Mouse (Mus musculus) liver, embryonic 14.5 days (tissue): ENCODE measurements around the gene Polr2i.

Source experiments
- CTCF ChIP-seq: IDR thresholded peaks from 2 replicates; pipeline ENCODE4 v1.5.1; 2016; ENCODE audit warnings: antibody characterized with exemption, low read depth, control low read depth
- EP300 ChIP-seq: IDR thresholded peaks from 2 replicates; pipeline ENCODE4 v1.6.1; 2016; ENCODE audit warnings: antibody characterized with exemption, low read depth

DNA sequence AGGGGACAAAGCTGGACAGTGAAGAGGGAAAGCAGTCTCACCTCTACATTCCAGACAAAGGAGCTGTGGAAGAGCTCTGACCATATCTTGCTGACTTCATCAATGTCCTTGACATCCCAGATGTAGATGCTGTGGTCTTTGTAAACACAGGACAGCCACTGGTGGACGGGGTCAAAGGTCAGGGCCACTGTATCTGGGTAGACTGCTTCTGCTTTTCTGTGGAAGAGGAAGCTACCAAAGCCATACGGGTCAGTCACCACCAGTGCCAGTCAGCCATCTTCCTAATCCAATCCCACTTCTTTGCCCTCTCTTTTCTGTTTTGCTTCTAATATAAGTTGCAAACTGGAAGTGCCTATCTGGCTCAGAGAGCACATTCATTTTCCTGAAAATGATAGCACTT lies 33.3 kb downstream of the Polr2i start:
- TF ChIP-seq EP300, result no peak
- TF ChIP-seq CTCF, result no peak
